Mouse (Mus musculus): ENCODE measurements around the gene Hoxb3. TPM values are rescaled to one million over a fixed set of nuclear protein-coding genes. Genes with fewer than 3 reads are reported as not detected.

Hoxb3 gene
- total and polyA plus RNA-seq, 2 experiments from 2014 or later: 0.08 to 0.15 TPM

- H3K4me3 ChIP-seq (ENCODE audit: low read depth, low read length): no peak overlapping the region
- DNase-seq (ENCODE audit: low spot score) (peak; percentile 58), ATAC-seq (ENCODE audit: insufficient read depth, low read depth) (peak; percentile 62; the same call in 1 of the 2 replicates)
- no peak overlapping the region for H3K27ac ChIP-seq (ENCODE audit: low read depth)
- no peak overlapping the region for H3K4me2 ChIP-seq (ENCODE audit: low read depth, low read length)
- TF ChIP-seq EP300 (IDR thresholded peaks at IDR 0.05; ENCODE audit: low read depth) (no peak), CTCF (IDR thresholded peaks at IDR 0.05; ENCODE audit: low read depth) (peak; percentile 72)
- no peaks in the 10 kb centered on the region for H3K4me1 ChIP-seq (ENCODE audit: control insufficient read depth, insufficient read depth)
- H3K27me3 ChIP-seq (ENCODE audit: control insufficient read depth, insufficient read depth, low read length): peaks cover 100% of the 10 kb centered on the region
- H3K9ac ChIP-seq (replicated peaks; ENCODE audit: low read depth, low read length): no peak overlapping the region
- WGBS: under 1% methylated on average over 32 of the region's 32 CpGs
- no peaks in the 10 kb centered on the region for H3K9me3 ChIP-seq (replicated peaks; ENCODE audit: control insufficient read depth, low read length)
- H3K36me3 ChIP-seq (replicated peaks; ENCODE audit: control insufficient read depth, insufficient read depth, low read length): no peaks in the 10 kb centered on the region
These were observed 28.7 kb upstream of the Hoxb3 start for GRCm38 (mm10) chr11:96294245-96295091.

- no peak overlapping the region for H3K4me3 ChIP-seq (ENCODE audit: low read depth, low read length)
- DNase-seq (ENCODE audit: low spot score) (no peak), ATAC-seq (ENCODE audit: insufficient read depth, low read depth) (no peak)
- H3K9me3 ChIP-seq (replicated peaks; ENCODE audit: control insufficient read depth, low read length): no peaks in the 10 kb centered on the region
- H3K4me2 ChIP-seq (ENCODE audit: low read depth, low read length): no peak overlapping the region
- no peak overlapping the region for H3K9ac ChIP-seq (replicated peaks; ENCODE audit: low read depth, low read length)
- H3K27me3 ChIP-seq (ENCODE audit: control insufficient read depth, insufficient read depth, low read length): peaks cover 100% of the 10 kb centered on the region
- H3K36me3 ChIP-seq (replicated peaks; ENCODE audit: control insufficient read depth, insufficient read depth, low read length): no peaks in the 10 kb centered on the region
- TF ChIP-seq CTCF (IDR thresholded peaks at IDR 0.05; ENCODE audit: low read depth) (no peak), EP300 (IDR thresholded peaks at IDR 0.05; ENCODE audit: low read depth) (no peak)
- WGBS: 1% methylated on average over 29 of the region's 30 CpGs
- no peaks in the 10 kb centered on the region for H3K4me1 ChIP-seq (ENCODE audit: control insufficient read depth, insufficient read depth)
- H3K27ac ChIP-seq (ENCODE audit: low read depth): no peak overlapping the region
These were observed 27.9 kb upstream of the Hoxb3 start for GRCm38 (mm10) chr11:96295092-96295835.

GRCm38 (mm10) chr11:96296997-96297396, 26.1 kb upstream of the Hoxb3 start:
- 8% methylated on average over 2 of the region's 2 CpGs for WGBS
- H3K36me3 ChIP-seq (replicated peaks; ENCODE audit: control insufficient read depth, insufficient read depth, low read length): no peaks in the 10 kb centered on the region
- no peak overlapping the region for H3K9ac ChIP-seq (replicated peaks; ENCODE audit: low read depth, low read length)
- no peak for DNase-seq (ENCODE audit: low spot score)
- TF ChIP-seq EP300 (IDR thresholded peaks at IDR 0.05; ENCODE audit: low read depth): no peak
- no peak for TF ChIP-seq CTCF (IDR thresholded peaks at IDR 0.05; ENCODE audit: low read depth)
- H3K4me2 ChIP-seq (ENCODE audit: low read depth, low read length): no peak overlapping the region
- H3K4me1 ChIP-seq (ENCODE audit: control insufficient read depth, insufficient read depth): no peaks in the 10 kb centered on the region
- H3K27ac ChIP-seq (ENCODE audit: low read depth): no peak overlapping the region
- no peak for ATAC-seq (ENCODE audit: insufficient read depth, low read depth)
- H3K4me3 ChIP-seq (ENCODE audit: low read depth, low read length): no peak overlapping the region
- H3K9me3 ChIP-seq (replicated peaks; ENCODE audit: control insufficient read depth, low read length): no peaks in the 10 kb centered on the region
- peaks cover 100% of the 10 kb centered on the region for H3K27me3 ChIP-seq (ENCODE audit: control insufficient read depth, insufficient read depth, low read length)

GRCm38 (mm10) chr11:96297428-96297827, 25.7 kb upstream of the Hoxb3 start:
- WGBS: 22% methylated on average over 3 of the region's 3 CpGs
- no peak overlapping the region for H3K27ac ChIP-seq (ENCODE audit: low read depth)
- TF ChIP-seq EP300 (IDR thresholded peaks at IDR 0.05; ENCODE audit: low read depth) (no peak), CTCF (IDR thresholded peaks at IDR 0.05; ENCODE audit: low read depth) (no peak)

GRCm38 (mm10) chr11:96297968-96298635, 25.0 kb upstream of the Hoxb3 start:
- H3K4me1 ChIP-seq (ENCODE audit: control insufficient read depth, insufficient read depth): no peaks in the 10 kb centered on the region
- H3K4me2 ChIP-seq (ENCODE audit: low read depth, low read length): no peak overlapping the region
- no peak for DNase-seq (ENCODE audit: low spot score)
- 7% methylated on average over 11 of the region's 11 CpGs for WGBS
- no peaks in the 10 kb centered on the region for H3K36me3 ChIP-seq (replicated peaks; ENCODE audit: control insufficient read depth, insufficient read depth, low read length)
- no peak overlapping the region for H3K4me3 ChIP-seq (ENCODE audit: low read depth, low read length)
- H3K27ac ChIP-seq (ENCODE audit: low read depth): no peak overlapping the region
- no peak overlapping the region for H3K9ac ChIP-seq (replicated peaks; ENCODE audit: low read depth, low read length)
- no peak for ATAC-seq (ENCODE audit: insufficient read depth, low read depth)
- TF ChIP-seq CTCF (IDR thresholded peaks at IDR 0.05; ENCODE audit: low read depth) (no peak), EP300 (IDR thresholded peaks at IDR 0.05; ENCODE audit: low read depth) (no peak)
- H3K9me3 ChIP-seq (replicated peaks; ENCODE audit: control insufficient read depth, low read length): no peaks in the 10 kb centered on the region
- peaks cover 100% of the 10 kb centered on the region for H3K27me3 ChIP-seq (ENCODE audit: control insufficient read depth, insufficient read depth, low read length)

More at GRCm38 (mm10) chr11:96297428-96297827, 25.7 kb upstream of the Hoxb3 start:
- Histone ChIP-seq H3K9me3 (replicated peaks; ENCODE audit: control insufficient read depth, low read length) (no peaks in the 10 kb centered on the region), H3K4me2 (ENCODE audit: low read depth, low read length) (no peak overlapping the region), H3K9ac (replicated peaks; ENCODE audit: low read depth, low read length) (no peak overlapping the region), H3K36me3 (replicated peaks; ENCODE audit: control insufficient read depth, insufficient read depth, low read length) (no peaks in the 10 kb centered on the region), H3K4me3 (ENCODE audit: low read depth, low read length) (no peak overlapping the region), H3K27me3 (ENCODE audit: control insufficient read depth, insufficient read depth, low read length) (peaks cover 100% of the 10 kb centered on the region), H3K4me1 (ENCODE audit: control insufficient read depth, insufficient read depth) (no peaks in the 10 kb centered on the region)
- ATAC-seq (ENCODE audit: insufficient read depth, low read depth): no peak
- DNase-seq (ENCODE audit: low spot score): no peak
